Mouse (Mus musculus) B cell, adult 2 months (primary cell): ENCODE measurements around the gene Fastk.

Experiments
- DNase-seq, 2 experiments: peaks; one replicate each; pipeline ENCODE4 v3.0.0; 2022

The Fastk gene

DNA sequence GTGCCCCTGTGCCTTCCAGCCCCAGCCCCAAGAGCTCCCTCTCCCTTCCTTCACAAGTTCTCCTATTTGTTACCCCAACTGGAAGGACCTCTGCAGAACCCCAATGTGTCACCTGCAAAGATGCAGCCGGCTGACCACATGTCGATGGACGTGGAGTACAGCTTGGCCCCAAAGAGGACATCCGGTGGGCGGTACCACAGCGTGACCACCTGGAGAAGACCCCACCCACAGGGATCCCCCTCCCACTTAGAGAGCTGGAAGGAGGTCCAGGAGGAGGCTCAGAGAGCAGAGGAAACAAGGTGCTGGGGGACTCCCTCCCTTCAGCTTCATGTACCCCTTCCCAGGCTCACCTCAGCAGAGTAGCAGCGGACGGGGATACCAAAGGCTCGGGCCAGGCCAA lies 24.7 kb downstream of the Fastk start:
- no peak for DNase-seq

GRCm38 (mm10) chr5:24417587-24417986 lies 27.5 kb downstream of the Fastk start:
- DNase-seq = no peak

GRCm38 (mm10) chr5:24416222-24416736 lies 28.8 kb downstream of the Fastk start:
- peak; percentile 79 to 82 for DNase-seq

DNA sequence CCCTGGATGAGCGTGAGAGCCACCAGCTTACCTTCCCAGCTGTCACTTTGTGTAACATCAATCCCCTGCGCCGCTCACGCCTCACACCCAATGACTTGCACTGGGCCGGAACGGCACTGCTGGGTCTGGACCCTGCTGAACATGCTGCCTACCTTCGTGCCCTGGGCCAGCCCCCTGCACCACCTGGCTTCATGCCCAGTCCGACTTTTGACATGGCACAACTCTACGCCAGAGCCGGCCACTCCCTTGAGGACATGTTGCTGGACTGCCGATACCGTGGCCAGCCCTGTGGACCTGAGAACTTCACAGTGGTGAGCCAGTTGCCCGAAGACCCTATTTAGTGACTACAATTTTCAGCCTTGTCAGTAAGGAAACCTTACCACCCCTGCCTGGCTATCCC lies 31.1 kb downstream of the Fastk start:
- no peak for DNase-seq

DNA sequence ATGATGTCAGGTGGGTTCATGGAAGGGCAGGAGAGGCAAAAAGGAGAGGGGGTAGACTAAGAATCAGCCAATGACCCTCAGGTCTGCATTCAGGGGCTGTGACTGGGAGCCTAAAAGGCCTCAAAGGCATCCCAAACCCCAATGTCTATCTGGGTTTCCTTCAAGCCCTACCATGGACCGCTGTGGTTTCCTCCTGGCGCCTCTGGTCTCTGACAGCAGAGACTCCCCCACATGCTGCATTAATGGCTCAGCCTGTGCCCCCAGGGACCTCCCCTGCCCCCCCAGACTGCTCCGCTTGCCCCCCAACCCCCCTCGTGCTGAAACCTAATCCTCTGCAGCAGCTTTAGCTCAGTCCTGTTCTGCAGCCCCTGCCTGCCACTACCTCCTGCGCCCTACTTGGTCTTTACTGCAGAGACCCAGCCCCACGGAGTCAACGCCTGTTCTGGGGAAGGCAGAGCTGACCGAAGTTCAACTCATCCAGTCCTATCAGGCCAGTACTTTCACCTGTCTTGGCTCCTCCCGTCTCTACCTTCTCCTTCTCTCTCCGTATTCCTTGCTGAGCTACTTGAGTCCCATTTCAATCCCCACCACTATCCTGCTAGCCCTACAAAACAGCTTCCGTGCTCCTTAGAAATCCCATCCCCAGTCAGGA lies 31.9 kb downstream of the Fastk start, which contains the start of gene Asic3:
Asic3 (plus strand) TSS at position 351 of the 652 bp plus-strand sequence.
- DNase-seq = no peak

GRCm38 (mm10) chr5:24412063-24412462 lies 33.0 kb downstream of the Fastk start:
- no peak for DNase-seq

DNA sequence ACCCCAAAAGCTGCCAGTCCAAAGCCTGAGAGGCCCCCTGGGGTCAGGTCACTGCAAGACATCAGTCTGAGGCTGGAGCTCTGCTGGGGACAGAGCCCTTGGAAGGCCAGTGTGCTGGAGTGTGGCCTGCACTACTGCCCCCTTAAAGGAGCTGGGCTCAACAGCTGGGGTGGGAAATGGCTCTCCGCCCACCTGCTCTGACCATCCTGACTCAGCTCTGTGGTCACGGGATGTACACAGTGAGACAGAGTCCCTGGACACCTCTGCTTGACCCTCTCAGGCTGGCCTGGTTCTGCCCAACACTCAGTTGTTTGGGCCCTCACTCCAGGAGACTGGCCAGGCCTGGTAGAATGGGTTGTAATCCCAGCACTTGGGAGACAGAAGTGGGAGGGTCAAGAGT lies 35.6 kb downstream of the Fastk start:
- no peak for DNase-seq

GRCm38 (mm10) chr5:24408651-24409050 lies 36.4 kb downstream of the Fastk start:
- DNase-seq = no peak

DNA sequence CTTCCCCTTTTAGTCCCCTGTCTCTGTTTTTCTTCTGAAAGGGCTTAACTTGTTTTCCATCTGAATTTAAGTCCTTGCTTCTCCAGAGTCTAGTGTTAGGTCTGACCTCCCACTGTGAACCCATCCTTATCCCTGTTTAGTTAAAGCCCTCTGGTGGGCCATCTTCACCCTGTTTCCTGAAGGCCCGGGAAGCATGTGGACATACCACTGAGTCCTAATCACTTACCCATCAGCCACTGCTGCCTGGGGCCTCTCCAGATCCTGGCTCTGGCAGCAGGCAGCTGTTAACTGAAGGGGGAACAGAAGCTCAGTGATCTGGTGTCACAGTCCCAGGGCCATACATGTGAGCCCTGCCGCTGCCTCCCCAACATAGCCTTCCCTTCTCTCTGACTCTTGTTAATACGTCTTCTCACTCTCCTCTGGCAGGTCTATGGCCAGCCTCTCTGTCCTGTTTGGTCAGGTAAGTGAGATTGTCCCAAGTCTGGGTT lies 39.7 kb downstream of the Fastk start:
- no peak for DNase-seq

DNA sequence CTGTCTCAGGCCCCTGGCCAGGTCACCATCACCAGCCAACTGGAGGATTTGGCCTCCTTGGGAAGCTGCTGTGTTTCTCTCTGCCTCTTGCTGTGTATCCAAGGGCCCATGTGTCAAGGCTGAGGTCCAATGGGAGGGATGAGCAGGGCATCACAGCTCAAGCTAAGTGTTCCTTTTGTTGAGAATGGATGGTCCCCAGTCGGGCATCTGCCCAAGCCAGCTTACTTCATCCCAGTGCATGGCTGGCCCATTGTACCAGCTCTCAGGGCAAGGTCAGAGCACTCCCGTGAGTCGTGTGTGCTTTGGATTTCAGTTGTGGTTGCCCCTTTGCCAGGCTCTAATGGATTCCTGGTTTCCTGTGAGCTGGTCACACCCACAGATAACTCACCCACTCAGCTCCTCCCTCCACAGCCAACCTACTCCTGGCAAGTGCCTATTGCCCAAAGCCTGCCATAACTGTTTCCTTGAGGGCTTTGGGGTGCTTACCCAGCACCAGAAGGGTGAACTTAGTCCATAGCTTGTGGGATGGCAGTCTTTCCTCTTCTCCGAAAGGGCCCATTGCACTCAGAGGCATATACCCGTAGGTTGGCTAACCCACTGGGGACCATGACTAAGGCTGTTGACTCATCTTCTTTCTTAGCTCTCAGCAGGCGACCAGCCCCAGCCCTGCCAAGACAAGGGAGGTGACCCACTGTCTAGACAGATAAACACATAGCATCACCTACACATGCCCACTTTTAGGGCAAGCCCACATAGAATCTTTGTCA lies 40.3 kb downstream of the Fastk start:
- no peak for DNase-seq

DNA sequence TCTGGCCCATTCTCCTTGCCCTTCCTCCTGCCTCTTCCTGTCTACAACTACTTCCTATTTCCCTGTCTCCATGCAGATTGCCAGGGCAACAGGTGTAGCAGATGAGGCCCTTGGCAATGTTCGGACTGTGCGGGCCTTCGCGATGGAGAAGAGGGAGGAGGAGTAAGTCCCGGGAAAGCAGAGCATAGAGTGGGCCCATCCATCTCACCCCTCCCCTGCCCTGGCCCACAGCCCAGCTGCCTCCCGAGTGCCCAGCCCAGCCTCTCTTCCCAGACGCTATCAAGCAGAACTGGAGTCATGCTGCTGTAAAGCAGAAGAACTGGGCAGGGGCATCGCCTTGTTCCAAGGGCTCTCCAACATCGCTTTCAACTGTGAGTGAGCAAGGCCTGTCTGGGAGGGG lies 43.1 kb downstream of the Fastk start:
- no peak for DNase-seq

DNA sequence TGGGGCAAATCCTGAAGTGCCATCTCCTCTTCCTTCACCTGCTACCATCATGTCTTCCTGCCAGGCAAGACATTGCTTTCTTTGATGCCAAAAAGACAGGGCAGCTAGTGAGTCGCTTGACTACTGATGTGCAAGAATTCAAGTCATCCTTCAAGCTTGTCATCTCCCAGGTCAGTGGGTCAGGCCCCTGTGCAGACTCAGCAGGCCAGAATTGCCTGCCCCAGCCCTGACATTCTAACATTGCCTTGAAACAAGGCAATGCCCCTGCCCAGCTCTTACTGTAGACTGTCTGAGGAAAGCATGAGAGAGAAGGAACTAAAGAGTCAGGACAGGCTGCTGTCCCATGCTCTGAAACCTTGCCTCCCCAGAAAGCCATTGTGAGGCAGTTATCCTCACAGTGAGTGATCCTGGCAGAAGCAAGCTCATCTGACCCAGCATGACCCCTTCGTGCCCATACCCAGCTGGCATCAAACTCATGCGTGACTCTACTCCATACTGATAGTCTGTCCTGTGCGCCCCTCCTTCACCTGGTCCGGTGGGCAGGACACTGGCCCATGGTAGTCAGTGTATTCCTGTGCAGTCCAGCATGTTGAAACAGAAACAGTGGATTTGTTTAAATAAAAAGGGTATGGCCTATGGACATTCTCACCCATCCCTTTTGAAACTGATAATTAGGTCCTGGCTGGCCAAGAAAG lies 44.0 kb downstream of the Fastk start:
- no peak for DNase-seq

DNA sequence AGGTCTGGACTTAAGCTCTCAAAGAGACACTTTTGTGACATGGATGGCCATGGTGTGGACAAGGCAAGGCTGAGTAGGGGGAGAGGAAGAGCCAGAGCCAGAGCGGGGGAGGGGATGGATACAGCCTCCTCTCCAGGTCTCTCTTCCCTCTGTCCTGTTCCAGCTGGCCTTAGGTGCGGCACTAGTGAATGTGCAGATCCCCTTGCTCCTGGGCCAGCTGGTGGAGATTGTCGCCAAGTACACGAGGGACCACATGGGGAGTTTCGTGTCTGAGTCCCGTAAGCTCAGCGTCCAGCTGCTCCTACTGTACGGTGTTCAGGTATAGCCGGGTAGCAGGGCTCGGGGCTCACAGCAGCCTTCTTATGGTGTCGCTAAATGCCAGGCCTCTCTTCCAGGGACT lies 44.7 kb downstream of the Fastk start:
- DNase-seq = no peak

DNA sequence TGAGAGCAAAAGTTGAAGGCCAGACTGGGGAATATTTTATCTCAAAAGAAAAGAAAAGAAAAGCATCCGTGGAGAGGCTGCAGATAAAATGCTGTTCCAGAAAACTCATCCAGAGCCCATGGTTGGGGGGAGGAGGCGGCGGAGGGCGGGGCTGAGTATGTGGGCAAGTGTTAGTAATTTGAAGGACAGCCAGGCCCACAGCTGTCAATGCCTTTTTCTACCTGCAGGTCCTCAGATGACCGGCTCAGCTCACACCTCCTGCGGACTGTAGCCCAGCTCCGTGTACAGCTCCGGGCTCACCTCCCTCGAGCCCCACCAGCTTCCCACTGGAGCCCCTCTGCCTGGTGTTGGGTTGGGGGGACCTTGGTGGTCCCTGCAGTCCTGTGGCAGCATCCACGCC lies 45.4 kb downstream of the Fastk start:
- DNase-seq = no peak

DNA sequence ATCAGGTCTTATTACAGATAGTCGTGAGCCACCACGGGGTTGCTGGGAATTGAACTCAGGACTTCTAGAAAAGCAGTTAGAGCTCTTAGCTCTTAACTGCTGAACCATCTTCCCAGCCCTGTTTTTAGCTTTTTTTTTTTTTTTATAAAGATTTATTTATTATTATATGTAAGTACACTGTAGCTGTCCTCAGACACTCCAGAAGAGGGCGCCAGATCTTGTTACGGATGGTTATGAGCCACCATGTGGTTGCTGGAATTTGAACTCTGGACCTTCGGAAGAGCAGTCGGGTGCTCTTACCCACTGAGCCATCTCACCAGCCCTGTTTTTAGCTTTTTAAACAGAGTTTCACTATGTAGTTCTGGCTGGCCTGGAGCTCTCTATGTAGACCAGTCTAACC lies 48.8 kb downstream of the Fastk start:
- peak in 1 of 2 experiments; percentile 32 for DNase-seq

GRCm38 (mm10) chr5:24394165-24394894 lies 50.8 kb downstream of the Fastk start:
- DNase-seq = peak; percentile 90 to 92

DNA sequence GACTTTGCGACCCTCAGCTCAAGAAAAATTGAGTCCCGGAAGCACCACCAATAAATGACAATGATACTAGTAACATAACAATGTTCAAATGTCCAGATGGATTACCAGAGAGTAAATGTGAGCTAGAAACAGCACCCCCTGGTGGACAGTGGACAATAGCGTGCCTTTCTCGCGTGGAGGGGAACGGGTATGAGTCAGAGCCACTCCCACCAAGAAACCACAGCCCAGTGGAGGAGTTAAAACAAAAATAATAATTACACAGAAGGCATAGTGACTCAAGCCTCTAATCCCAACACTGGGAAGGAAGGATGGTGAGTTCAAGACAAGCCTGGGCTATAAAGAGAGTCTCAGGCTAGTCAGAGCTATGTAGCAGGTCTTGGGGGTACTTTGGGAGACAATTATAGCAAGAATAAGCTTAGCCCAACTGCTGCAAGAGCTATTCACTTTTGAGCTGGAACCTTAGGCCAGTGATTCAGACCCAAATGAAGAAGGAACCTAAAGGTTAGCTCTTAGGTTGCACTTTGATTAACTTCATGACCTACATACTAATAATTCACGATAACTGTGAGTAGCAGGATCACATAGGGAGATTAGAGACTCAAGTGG lies 51.6 kb downstream of the Fastk start, which contains the start of gene Abcb8:
Abcb8 (plus strand) TSS at position 272 of the 606 bp plus-strand sequence.
- DNase-seq = peak; percentile 95 to 96

DNA sequence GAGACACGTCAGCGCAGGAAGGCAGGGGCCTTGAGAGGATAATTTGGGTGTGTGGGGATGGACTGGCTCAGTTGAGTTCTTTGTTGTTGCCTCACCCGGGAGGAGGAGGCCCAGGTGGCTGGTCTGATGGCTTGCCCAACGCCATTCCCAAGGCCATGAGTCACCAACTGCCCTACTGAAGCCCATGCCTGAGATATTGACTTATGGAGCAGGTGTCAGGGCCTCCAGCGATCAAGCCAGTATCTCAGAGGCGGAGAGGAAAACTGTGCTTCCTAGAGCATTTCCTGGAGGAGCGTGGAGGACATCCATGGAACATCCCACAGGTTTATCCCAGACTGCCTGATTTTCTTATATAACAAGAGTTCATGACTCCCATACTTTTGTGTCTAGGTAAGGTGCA lies 52.4 kb downstream of the Fastk start:
- DNase-seq = no peak

- no peak for DNase-seq
Observed at GRCm38 (mm10) chr5:24391864-24392263, 53.2 kb downstream of the Fastk start, which contains the start of gene Atg9b. TSS of gene Atg9b (minus strand) at chr5:24392143.

- DNase-seq = no peak
Observed at GRCm38 (mm10) chr5:24389658-24390020, 55.4 kb downstream of the Fastk start.

DNA sequence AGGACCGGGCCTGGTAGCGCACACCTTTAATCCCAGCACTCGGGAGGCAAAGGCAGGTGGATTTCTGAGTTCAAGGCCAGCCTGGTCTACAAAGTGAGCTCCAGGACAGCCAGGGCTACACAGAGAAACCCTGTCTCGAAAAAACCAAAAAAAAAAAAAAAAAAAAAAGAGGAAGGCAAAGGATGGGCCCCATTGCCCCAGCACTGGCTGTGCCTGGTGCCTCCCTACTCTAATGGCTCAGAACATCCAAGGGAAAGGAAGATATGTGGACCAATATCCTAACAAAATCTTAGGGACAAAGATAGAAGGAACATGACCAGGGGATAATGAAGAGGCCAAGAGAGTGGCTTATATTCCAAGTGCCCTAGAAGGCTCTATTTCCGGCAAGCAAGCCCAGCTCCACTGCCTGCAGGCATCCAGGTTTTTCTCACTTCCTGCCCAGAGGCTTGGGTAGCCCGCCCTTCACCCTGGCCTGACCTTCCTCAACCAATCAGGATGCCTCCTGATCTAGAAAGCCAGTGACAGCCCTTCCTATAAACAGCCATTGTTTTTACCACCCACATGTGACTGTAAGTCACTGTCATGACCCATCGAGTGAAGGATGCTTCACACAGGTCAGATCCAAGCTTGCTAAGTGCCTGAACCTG lies 56.0 kb downstream of the Fastk start:
- no peak for DNase-seq
